Mouse (Mus musculus) erythroblast, embryonic 14.5 days (primary cell): Measurements from ENCODE around the gene Tspo2.

Source experiments
- GATA1 ChIP-seq: IDR thresholded peaks from 2 replicates; pipeline ENCODE4 v1.6.1; 2012; ENCODE audit warnings: low read length, inconsistent platforms, mixed read lengths
- TAL1 ChIP-seq: IDR thresholded peaks from 3 replicates; pipeline ENCODE4 v1.6.1; 2012; ENCODE audit warnings: low read length, inconsistent platforms, mixed read lengths

- TF ChIP-seq TAL1 (no peak), GATA1 (no peak)
These were observed 38.1 kb upstream of the Tspo2 start for GRCm38 (mm10) chr17:48489466-48489865.
